Mouse (Mus musculus) brain, adult 2 months (tissue): ENCODE data around the gene 4921501E09Rik.
A peak's percentile ranks its signal among the peaks of the same experiment; 100 is the strongest.
"Not testable (repeated sequence)": the region's sequence is repeated elsewhere in the genome, so short reads cannot be mapped to it uniquely, and the experiment has no call there.

ENCODE experiments used
- DNase-seq: peaks from one replicate; pipeline ENCODE4 v3.0.0; 2011; ENCODE audit warnings: low read depth, low spot score

4921501E09Rik gene

DNA sequence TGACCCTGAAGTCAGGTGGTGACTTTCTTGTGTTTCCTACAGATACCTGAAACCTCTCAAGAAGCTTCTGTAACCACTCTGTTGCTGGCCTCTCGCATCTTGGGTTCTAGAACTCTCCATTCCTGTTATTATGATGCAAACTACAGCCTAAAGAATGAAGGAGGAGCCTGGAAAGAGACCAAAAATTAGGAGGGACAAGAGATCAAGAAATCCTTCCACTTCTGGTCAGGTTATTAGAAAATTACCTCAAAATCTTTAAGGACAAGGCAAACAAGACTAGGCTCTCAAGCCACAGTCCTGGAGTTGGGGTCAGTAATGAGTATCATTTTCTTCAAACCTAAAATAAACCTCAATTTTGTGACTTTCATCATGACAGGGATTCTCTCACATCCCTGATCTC is at the start of gene 4921501E09Rik:
Gene 4921501E09Rik, minus strand, starts transcription at position 101 of the 400 bp plus-strand sequence.
- no peak for DNase-seq

DNA sequence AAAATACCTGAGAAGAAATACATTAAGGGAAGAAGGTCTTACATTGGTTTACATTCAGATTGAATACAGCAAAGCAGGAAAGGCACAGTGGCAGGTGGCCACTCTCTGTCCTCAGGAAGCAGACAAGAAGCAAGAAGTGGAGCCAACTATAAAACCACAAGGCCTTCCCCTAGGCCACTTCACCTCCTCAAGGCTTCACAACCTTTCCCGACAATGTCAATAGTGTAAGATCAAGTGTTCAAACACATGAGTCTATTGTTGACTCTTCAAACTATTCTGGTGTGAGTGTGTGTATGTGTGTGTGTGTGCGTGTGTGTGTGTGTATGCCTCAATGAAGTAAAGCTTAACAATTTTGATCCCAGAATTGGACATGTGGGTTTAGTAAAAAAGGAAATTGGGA is 29.5 kb upstream of the 4921501E09Rik start:
- DNase-seq, result no peak

GRCm38 (mm10) chr17:33092391-33093193 is 24.7 kb upstream of the 4921501E09Rik start:
- peak; percentile 91 for DNase-seq

- DNase-seq, result no peak
Observed at GRCm38 (mm10) chr17:33091630-33092029, 23.8 kb upstream of the 4921501E09Rik start.

DNA sequence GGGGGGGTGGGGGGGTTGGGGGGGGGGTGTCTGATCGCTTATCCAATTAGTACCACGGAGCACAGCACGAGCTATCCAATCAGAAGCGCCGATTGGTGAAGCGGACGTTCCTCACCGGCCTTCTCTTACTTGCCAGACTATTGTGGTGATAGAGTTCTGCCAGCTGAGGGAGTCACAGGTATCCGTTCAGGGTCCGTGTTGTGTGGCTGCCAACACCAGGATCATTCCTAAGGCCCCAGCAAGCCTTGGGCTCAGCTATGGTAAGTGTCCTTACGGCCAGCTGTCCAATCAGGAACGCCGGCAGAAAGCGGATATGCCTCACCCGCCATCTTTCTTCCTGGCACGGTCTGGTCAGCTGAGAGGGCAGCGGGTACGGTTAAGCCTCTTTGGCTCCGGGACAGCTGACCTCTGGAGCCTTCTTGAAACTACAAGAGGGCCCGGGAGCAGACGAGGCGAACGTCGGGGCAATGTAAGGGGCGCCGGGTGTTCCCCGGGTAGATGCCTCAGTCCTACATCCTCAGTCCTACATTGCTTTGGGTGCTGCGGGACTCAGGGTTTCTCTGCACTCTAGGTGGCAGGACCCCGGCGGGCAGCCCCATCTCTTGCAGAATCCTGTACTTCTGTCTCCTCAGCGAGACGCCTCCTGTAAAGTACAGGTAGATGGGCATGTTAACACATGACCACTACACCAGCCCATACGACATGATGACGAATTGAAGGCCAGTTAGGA is 21.5 kb upstream of the 4921501E09Rik start, which contains the start of gene Zfp563:
Gene Zfp563, plus strand, starts transcription at position 91 of the 730 bp plus-strand sequence.
- DNase-seq, result peak; percentile 98

- no peak for DNase-seq
Observed at GRCm38 (mm10) chr17:33063001-33063400, 4.9 kb downstream of the 4921501E09Rik start.

DNA sequence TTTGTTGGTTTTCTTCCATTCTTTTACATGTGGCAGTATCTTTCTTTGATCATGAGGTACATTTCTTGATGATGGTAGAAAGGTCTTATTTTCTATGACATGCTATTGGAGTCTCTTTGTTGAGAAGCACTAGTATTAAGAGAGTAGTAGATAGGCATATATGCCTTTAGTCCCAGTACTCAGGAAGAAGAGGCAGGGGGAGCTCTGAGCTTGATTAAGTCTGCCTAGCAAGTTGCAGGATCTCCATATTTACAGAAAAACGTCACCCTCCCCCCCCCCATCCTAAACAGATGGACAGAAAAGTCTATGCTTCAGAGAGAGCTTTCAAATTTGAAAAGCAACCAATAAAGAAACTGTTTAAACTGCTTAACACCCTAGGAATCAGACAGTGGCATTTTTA is 9.1 kb downstream of the 4921501E09Rik start:
- peak; percentile 6 for DNase-seq

DNA sequence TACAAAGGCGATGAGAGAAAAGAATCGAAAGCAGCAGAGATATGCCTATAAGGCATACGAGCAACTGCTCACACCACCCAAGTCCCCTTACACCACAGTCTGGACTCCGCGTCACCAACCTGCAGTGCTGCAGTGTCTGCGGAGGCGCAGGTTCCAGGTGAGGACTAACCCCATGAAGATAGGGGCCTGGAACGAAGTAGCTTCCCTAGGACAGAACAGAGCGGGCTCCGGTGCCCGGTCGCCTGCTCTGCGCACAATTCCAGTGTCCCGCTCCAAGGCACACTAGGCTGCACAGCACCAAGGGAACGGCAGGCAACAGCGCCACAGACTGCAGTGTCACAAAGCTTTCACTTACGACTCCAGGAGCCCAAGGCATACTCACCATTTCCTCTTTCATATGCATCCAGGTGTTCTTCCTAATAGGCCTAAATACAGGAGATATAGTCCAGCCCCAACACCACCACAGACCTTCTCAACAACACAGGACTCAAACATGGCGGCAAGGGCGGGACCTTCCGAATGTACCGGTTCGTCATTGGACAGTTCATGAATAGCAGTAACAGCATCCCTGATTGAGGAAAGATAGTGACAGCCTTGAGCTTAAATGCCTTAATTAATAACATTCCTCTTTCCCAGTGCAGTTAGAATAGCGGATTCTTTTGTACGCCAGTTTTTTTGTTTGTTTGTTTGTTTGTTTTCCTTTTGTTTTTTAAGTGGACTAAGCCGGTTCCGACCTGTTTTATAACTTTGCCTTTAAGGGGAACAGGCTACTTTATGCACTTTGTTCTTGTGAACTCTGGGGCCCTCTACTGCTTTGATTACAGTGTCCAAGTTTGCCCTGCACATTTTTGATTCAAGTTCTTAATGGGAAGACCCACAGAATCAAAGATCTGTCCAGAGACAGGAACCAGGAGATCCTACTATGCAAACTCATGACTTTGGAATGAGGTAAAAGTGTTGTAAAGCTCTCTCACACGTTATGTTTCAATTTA is 34.7 kb downstream of the 4921501E09Rik start, which contains the start of gene Zfp763:
Gene Zfp763, minus strand, starts transcription at position 503 of the 992 bp plus-strand sequence.
- DNase-seq, result peak; percentile 95

DNA sequence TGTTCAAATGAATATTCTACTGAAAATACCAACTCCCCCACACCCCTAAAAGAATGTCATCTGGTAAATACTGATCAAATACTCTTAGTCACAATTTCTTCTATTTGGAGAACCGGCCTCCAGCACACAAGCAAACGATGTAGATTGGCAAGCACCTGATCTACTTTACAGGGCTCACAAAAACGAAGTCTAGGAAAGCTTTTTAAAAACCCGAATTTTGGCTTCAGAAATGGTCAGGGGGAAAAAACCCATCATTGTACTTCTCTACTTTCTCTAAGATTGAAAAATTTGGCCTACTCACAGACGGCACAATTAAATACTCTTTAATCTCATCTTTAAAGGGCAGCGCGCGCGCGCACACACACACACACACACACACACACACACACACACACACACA is 35.5 kb downstream of the 4921501E09Rik start:
- peak; percentile 16 for DNase-seq

DNA sequence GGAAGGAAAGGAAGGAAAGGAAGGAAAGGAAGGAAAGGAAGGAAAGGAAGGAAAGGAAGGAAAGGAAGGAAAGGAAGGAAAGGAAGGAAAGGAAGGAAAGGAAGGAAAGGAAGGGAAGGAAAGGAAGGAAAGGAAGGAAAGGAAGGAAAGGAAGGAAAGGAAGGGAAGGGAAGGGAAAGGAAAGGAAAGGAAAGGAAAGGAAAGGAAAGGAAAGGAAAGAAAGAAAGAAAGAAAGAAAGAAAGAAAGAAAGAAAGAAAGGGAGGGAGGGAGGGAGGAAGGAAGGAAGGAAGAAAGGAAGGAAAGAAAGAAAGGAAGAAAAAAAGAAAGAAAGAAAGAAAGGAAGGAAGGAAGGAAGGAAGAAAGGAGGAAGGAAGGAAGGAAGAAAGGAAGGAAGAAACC is 47.4 kb downstream of the 4921501E09Rik start:
- DNase-seq, result not testable (repeated sequence)
